Mouse (Mus musculus) stomach, embryonic 16.5 days (tissue): ENCODE results near the gene Dido1. TPM values are rescaled to one million over a fixed set of nuclear protein-coding genes. Genes with fewer than 3 reads are reported as not detected.

Experiments
- ATAC-seq: fragments of 200-750 bp; cut with Nextera tagmentation; 2 replicates; pipeline ENCODE4 v1.8.0; 2017; ENCODE audit warnings: moderate number of reproducible peaks, moderate TSS enrichment; ENCODE audit not compliant: insufficient read depth, low FRiP score
- H3K27ac ChIP-seq: fragments of 300-500 bp; sonication (generic); 2 replicates; pipeline ENCODE4 v1.5.1; 2014; ENCODE audit warnings: low read length
- H3K27me3 ChIP-seq: fragments of 300-500 bp; sonication (generic); 2 replicates; pipeline ENCODE4 v1.6.1; 2014; ENCODE audit warnings: low read length, control low read depth, mixed read lengths; ENCODE audit not compliant: control insufficient read depth, insufficient read depth
- H3K36me3 ChIP-seq: fragments of 300-500 bp; sonication (generic); 2 replicates; pipeline ENCODE4 v1.6.1; 2014; ENCODE audit warnings: low read length; ENCODE audit not compliant: control insufficient read depth, insufficient read depth
- H3K4me1 ChIP-seq: fragments of 300-500 bp; sonication (generic); 2 replicates; pipeline ENCODE4 v1.6.1; 2014; ENCODE audit warnings: low read length, control low read depth, mixed read lengths; ENCODE audit not compliant: control insufficient read depth, insufficient read depth
- H3K4me2 ChIP-seq: fragments of 300-500 bp; sonication (generic); 2 replicates; pipeline ENCODE4 v1.6.1; 2014; ENCODE audit warnings: low read depth, low read length, mixed read lengths
- H3K4me3 ChIP-seq: fragments of 300-500 bp; sonication (generic); replicated peaks from 2 replicates; pipeline ENCODE4 v1.5.1; 2014; ENCODE audit warnings: mild to moderate bottlenecking, low read length
- H3K9ac ChIP-seq: fragments of 300-500 bp; sonication (generic); 2 replicates; pipeline ENCODE4 v1.6.1; 2014; ENCODE audit warnings: low read length
- H3K9me3 ChIP-seq: fragments of 300-500 bp; sonication (generic); replicated peaks from 2 replicates; pipeline ENCODE4 v1.6.1; 2016; ENCODE audit warnings: low read length, control low read depth; ENCODE audit not compliant: control insufficient read depth
- WGBS: fragments of 180-500 bp; shearing (Covaris S2); extraction: QIAGEN DNeasy Blood & Tissue Kit; methylation state at CpG from one replicate; pipeline ENCODE4 v1.1.7; 2014; 5-methylcytosine and 5-hydroxymethylcytosine counted together
- polyA plus RNA-seq: library from polyadenylated mRNA; unstranded; fragments of >200 nt; fragmentation: Nextera tagmentation; extraction: Ambion mirVana; gene quantifications from 2 replicates; pipeline ENCODE4 v1.2.1, GENCODE M21; 2015

Gene Dido1
- polyA plus RNA-seq, 1 experiment from 2014 or later = 26.7 TPM

GRCm38 (mm10) chr2:180743321-180743720 lies 33.5 kb upstream of the Dido1 start:
- 79% methylated on average over 2 of the region's 2 CpGs for WGBS
- ATAC-seq = no peak
- Histone ChIP-seq H3K27ac (no peak overlapping the region), H3K4me1 (no peaks in the 10 kb centered on the region), H3K4me2 (no peak overlapping the region), H3K36me3 (no peaks in the 10 kb centered on the region), H3K9me3 (no peaks in the 10 kb centered on the region), H3K9ac (no peak overlapping the region), H3K4me3 (no peak overlapping the region), H3K27me3 (no peaks in the 10 kb centered on the region)

GRCm38 (mm10) chr2:180742820-180743219 lies 33.0 kb upstream of the Dido1 start:
- H3K9me3 ChIP-seq = no peaks in the 10 kb centered on the region
- WGBS = 83% methylated on average over 6 of the region's 6 CpGs
- H3K27ac ChIP-seq = no peak overlapping the region
- H3K9ac ChIP-seq = no peak overlapping the region
- H3K4me1 ChIP-seq = no peaks in the 10 kb centered on the region
- H3K4me3 ChIP-seq = no peak overlapping the region
- no peak overlapping the region for H3K4me2 ChIP-seq
- no peaks in the 10 kb centered on the region for H3K36me3 ChIP-seq
- H3K27me3 ChIP-seq = no peaks in the 10 kb centered on the region
- ATAC-seq = no peak

GRCm38 (mm10) chr2:180741421-180741820 lies 31.6 kb upstream of the Dido1 start:
- no peak overlapping the region for H3K27ac ChIP-seq
- no peaks in the 10 kb centered on the region for H3K4me1 ChIP-seq
- no peaks in the 10 kb centered on the region for H3K9me3 ChIP-seq
- H3K4me3 ChIP-seq = no peak overlapping the region
- H3K9ac ChIP-seq = no peak overlapping the region
- H3K36me3 ChIP-seq = no peaks in the 10 kb centered on the region
- no peaks in the 10 kb centered on the region for H3K27me3 ChIP-seq
- ATAC-seq = no peak
- WGBS = 65% methylated on average over 7 of the region's 7 CpGs
- H3K4me2 ChIP-seq = no peak overlapping the region

- H3K27ac ChIP-seq = no peak overlapping the region
- H3K4me2 ChIP-seq = no peak overlapping the region
- no peaks in the 10 kb centered on the region for H3K27me3 ChIP-seq
- no peaks in the 10 kb centered on the region for H3K36me3 ChIP-seq
- no peaks in the 10 kb centered on the region for H3K9me3 ChIP-seq
- H3K4me3 ChIP-seq = no peak overlapping the region
- 34% methylated on average over 3 of the region's 3 CpGs for WGBS
- ATAC-seq = no peak
- H3K4me1 ChIP-seq = no peaks in the 10 kb centered on the region
- no peak overlapping the region for H3K9ac ChIP-seq
These were observed 30.6 kb upstream of the Dido1 start for GRCm38 (mm10) chr2:180740349-180740748.

GRCm38 (mm10) chr2:180737984-180738383 lies 28.2 kb upstream of the Dido1 start:
- Histone ChIP-seq H3K4me1 (no peaks in the 10 kb centered on the region), H3K9me3 (no peaks in the 10 kb centered on the region), H3K27ac (no peak overlapping the region), H3K27me3 (no peaks in the 10 kb centered on the region), H3K36me3 (no peaks in the 10 kb centered on the region), H3K4me3 (no peak overlapping the region), H3K9ac (no peak overlapping the region), H3K4me2 (no peak overlapping the region)
- WGBS = 69% methylated on average over 2 of the region's 2 CpGs
- ATAC-seq = no peak

GRCm38 (mm10) chr2:180735232-180735631 lies 25.4 kb upstream of the Dido1 start:
- Histone ChIP-seq H3K4me1 (peaks cover 8% of the 10 kb centered on the region; the same call in 1 of the 2 replicates), H3K27ac (no peak overlapping the region), H3K4me3 (no peak overlapping the region), H3K36me3 (no peaks in the 10 kb centered on the region), H3K4me2 (no peak overlapping the region), H3K27me3 (no peaks in the 10 kb centered on the region), H3K9ac (no peak overlapping the region), H3K9me3 (no peaks in the 10 kb centered on the region)
- WGBS = 78% methylated on average over 7 of the region's 7 CpGs
- no peak for ATAC-seq

- Histone ChIP-seq H3K4me2 (no peak overlapping the region), H3K27ac (no peak overlapping the region), H3K4me3 (no peak overlapping the region), H3K9ac (no peak overlapping the region), H3K4me1 (peaks cover 8% of the 10 kb centered on the region; the same call in 1 of the 2 replicates), H3K27me3 (no peaks in the 10 kb centered on the region), H3K36me3 (no peaks in the 10 kb centered on the region), H3K9me3 (no peaks in the 10 kb centered on the region)
- peak; percentile 69; the same call in 1 of the 2 replicates for ATAC-seq
- 41% methylated on average over 6 of the region's 6 CpGs for WGBS
These were observed 22.2 kb upstream of the Dido1 start for GRCm38 (mm10) chr2:180731984-180732383.

GRCm38 (mm10) chr2:180731036-180731435 lies 21.2 kb upstream of the Dido1 start:
- no peaks in the 10 kb centered on the region for H3K9me3 ChIP-seq
- H3K27me3 ChIP-seq = no peaks in the 10 kb centered on the region
- H3K4me1 ChIP-seq = peaks cover 8% of the 10 kb centered on the region; the same call in 1 of the 2 replicates
- no peak overlapping the region for H3K4me2 ChIP-seq
- H3K4me3 ChIP-seq = no peak overlapping the region
- no peaks in the 10 kb centered on the region for H3K36me3 ChIP-seq
- H3K9ac ChIP-seq = no peak overlapping the region; the same call in 1 of the 2 replicates
- no peak for ATAC-seq
- WGBS = 57% methylated on average over 3 of the region's 3 CpGs
- no peak overlapping the region for H3K27ac ChIP-seq

- no peaks in the 10 kb centered on the region for H3K9me3 ChIP-seq
- no peaks in the 10 kb centered on the region for H3K27me3 ChIP-seq
- no peak overlapping the region for H3K4me3 ChIP-seq
- no peak overlapping the region for H3K27ac ChIP-seq
- H3K9ac ChIP-seq = no peak overlapping the region
- no peak for ATAC-seq
- H3K4me2 ChIP-seq = no peak overlapping the region
- WGBS = 62% methylated on average over 4 of the region's 4 CpGs
- no peaks in the 10 kb centered on the region for H3K36me3 ChIP-seq
- peaks cover 24% of the 10 kb centered on the region for H3K4me1 ChIP-seq
These were observed 17.8 kb upstream of the Dido1 start for GRCm38 (mm10) chr2:180727613-180728021.
